Mouse (Mus musculus) spleen, adult 2 months (tissue): Measurements from ENCODE around the gene Heatr5b.

ENCODE experiments used
- CTCF ChIP-seq: fragments of 200-500 bp; IDR thresholded peaks from 2 replicates; pipeline ENCODE4 v1.5.1; 2011; ENCODE audit warnings: mild to moderate bottlenecking, inconsistent platforms; ENCODE audit not compliant: insufficient read depth, insufficient read length, insufficient replicate concordance; ENCODE audit errors: extremely low read depth
- POLR2A ChIP-seq: fragments of 200-500 bp; IDR thresholded peaks from 2 replicates; pipeline ENCODE4 v1.6.1; 2011; ENCODE audit warnings: low read depth, low read length, inconsistent platforms

GRCm38 (mm10) chr17:78797222-78797621 lies 37.9 kb downstream of the Heatr5b start:
- TF ChIP-seq POLR2A (no peak), CTCF (no peak)
